Mouse (Mus musculus): ENCODE measurements around the gene Cntn5.

Cntn5 gene

GRCm38 (mm10) chr9:9707766-9708165, 1196.8 kb downstream of the Cntn5 start:
- no peak for DNase-seq (ENCODE audit: low read depth, low spot score)

GRCm38 (mm10) chr9:9705180-9705579, 1199.4 kb downstream of the Cntn5 start:
- no peak for DNase-seq (ENCODE audit: low read depth, low spot score)

DNA sequence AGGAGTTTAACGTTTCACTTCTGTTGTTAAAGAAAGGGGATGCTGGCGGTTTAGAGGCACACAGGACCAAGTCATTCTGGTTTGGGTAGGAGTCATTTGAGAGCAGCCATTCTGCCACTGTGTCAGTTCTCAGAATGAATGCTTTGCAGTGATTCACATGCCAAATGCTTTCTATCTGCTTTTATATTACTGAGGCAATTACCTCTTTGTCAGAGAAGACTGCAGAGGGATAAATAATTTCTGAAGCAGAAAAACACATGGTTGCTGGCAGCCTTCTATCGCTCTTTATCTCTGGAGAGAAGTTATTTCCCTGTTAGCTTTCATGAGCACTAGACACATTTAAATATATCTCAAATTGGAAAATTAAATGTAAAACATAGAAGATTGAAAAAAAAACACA, 1207.9 kb downstream of the Cntn5 start:
- DNase-seq (ENCODE audit: low read depth, low spot score): no peak

GRCm38 (mm10) chr9:9682348-9682884, 1222.2 kb downstream of the Cntn5 start:
- peak; percentile 3 for DNase-seq (ENCODE audit: low read depth, low spot score)

GRCm38 (mm10) chr9:9676078-9676477, 1228.5 kb downstream of the Cntn5 start:
- no peak for DNase-seq (ENCODE audit: low read depth, low spot score)

GRCm38 (mm10) chr9:9674531-9674930, 1230.0 kb downstream of the Cntn5 start:
- DNase-seq (ENCODE audit: low read depth, low spot score): no peak

- DNase-seq (ENCODE audit: low read depth, low spot score): no peak
These were observed 1231.1 kb downstream of the Cntn5 start for GRCm38 (mm10) chr9:9673277-9674049.

DNA sequence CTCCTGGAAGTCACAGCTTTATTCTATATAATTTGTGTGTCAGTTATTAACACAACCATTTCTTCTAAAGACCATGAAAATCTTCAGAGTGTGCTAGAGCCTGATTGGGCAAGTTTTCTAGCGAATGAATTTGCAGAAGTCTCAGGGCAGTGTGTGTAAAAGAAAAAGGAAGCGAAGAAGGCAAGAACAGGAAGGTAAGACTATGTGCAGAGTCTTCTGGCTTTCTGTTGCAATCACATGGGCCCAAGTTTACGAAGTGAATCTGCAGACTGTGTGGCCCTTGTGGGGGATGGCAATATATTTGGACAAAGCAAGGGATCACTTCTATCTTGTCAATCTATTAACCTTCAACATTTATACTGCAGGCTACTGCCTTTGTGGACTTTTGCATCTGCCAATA, 1251.1 kb downstream of the Cntn5 start:
- DNase-seq (ENCODE audit: low read depth, low spot score): no peak

GRCm38 (mm10) chr9:9647361-9647760, 1257.2 kb downstream of the Cntn5 start:
- no peak for DNase-seq (ENCODE audit: low read depth, low spot score)

- DNase-seq (ENCODE audit: low read depth, low spot score): no peak
These were observed 1258.3 kb downstream of the Cntn5 start for GRCm38 (mm10) chr9:9646276-9646675.
